Mouse (Mus musculus) neural tube, embryonic 11.5 days (tissue): ENCODE results near the gene Rfpl4. TPM values are rescaled to one million over a fixed set of nuclear protein-coding genes. Genes with fewer than 3 reads are reported as not detected.
"Not testable (repeated sequence)": the region's sequence is repeated elsewhere in the genome, so short reads cannot be mapped to it uniquely, and the experiment has no call there.

Experiments
- ATAC-seq: fragments of 200-750 bp; cut with Nextera tagmentation; 2 replicates; pipeline ENCODE4 v1.8.0; 2017; ENCODE audit warnings: moderate number of reproducible peaks, mild to moderate bottlenecking, moderate TSS enrichment, moderate library complexity; ENCODE audit not compliant: insufficient read depth, low FRiP score, low TSS enrichment
- DNase-seq: peaks from one replicate; pipeline ENCODE4 v3.0.0-alpha.2; 2015; ENCODE audit warnings: low spot score
- H3K27ac ChIP-seq: fragments of 300-500 bp; sonication (generic); 2 replicates; pipeline ENCODE4 v1.5.1; 2014; ENCODE audit warnings: low read depth, mild to moderate bottlenecking, low read length
- H3K27me3 ChIP-seq: fragments of 300-500 bp; sonication (generic); 2 replicates; pipeline ENCODE4 v1.6.1; 2014; ENCODE audit warnings: mild to moderate bottlenecking, low read length, mixed read lengths; ENCODE audit not compliant: control insufficient read depth, insufficient read depth
- H3K36me3 ChIP-seq: fragments of 300-500 bp; sonication (generic); 2 replicates; pipeline ENCODE4 v1.6.1; 2014; ENCODE audit warnings: mild to moderate bottlenecking, low read length, moderate library complexity, mixed read lengths; ENCODE audit not compliant: control insufficient read depth, insufficient read depth
- H3K4me1 ChIP-seq: fragments of 300-500 bp; sonication (generic); 2 replicates; pipeline ENCODE4 v1.6.1; 2014; ENCODE audit warnings: low read length, mixed read lengths; ENCODE audit not compliant: control insufficient read depth, insufficient read depth
- H3K4me2 ChIP-seq: fragments of 300-500 bp; sonication (generic); 2 replicates; pipeline ENCODE4 v1.6.1; 2014; ENCODE audit warnings: low read depth, mild to moderate bottlenecking, moderate library complexity
- H3K4me3 ChIP-seq: fragments of 300-500 bp; sonication (generic); 2 replicates; pipeline ENCODE4 v1.5.1; 2014; ENCODE audit warnings: low read depth, low read length
- H3K9ac ChIP-seq: fragments of 300-500 bp; sonication (generic); 2 replicates; pipeline ENCODE4 v1.6.1; 2014; ENCODE audit warnings: mild to moderate bottlenecking, low read length
- H3K9me3 ChIP-seq: fragments of 300-500 bp; sonication (generic); 2 replicates; pipeline ENCODE4 v1.6.1; 2016; ENCODE audit warnings: low read length; ENCODE audit not compliant: control insufficient read depth
- WGBS: fragments of 180-500 bp; shearing (Covaris S2); extraction: QIAGEN DNeasy Blood & Tissue Kit; methylation state at CpG from one replicate; pipeline ENCODE4 v1.1.7; 2014; 5-methylcytosine and 5-hydroxymethylcytosine counted together
- polyA plus RNA-seq: library from polyadenylated mRNA; unstranded; fragments of >200 nt; fragmentation: Nextera tagmentation; extraction: Ambion mirVana; gene quantifications from 2 replicates; pipeline ENCODE4 v1.2.1, GENCODE M21; 2014

Gene Rfpl4
- polyA plus RNA-seq, 1 experiment from 2014 or later: not detected

DNA sequence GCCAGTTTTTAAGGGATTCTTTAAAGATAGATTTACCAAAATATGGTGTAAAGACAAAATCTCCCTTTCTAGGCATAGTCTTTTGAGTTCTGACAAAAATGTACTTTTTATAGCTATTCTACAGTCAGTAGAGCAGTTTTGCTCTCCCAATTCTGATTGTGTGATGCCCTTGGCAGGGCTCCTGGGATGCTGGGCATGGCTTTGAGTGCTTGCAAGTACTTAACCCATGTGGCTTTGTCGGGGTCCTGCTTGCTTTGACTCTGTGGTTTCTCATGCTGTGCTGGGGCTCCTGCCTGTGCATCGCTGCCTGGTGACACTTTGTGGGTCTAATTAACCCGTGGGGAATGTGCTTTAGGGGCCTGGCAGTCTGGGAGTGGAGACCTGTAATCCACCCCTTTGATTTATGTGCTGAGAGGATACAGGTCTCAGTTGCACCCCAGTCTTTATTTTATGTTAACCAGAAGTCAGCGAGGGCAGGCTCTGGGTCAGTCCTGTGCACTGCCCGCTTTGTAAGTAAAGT is 29.8 kb downstream of the Rfpl4 start:
- ATAC-seq: no peak
- Histone ChIP-seq H3K27ac (no peak overlapping the region), H3K36me3 (peaks cover 7% of the 10 kb centered on the region), H3K9me3 (no peaks in the 10 kb centered on the region), H3K4me1 (no peaks in the 10 kb centered on the region), H3K4me2 (no peak overlapping the region), H3K27me3 (no peaks in the 10 kb centered on the region), H3K9ac (no peak overlapping the region), H3K4me3 (no peak overlapping the region)
- WGBS: 73% methylated on average over 5 of the region's 5 CpGs
- no peak for DNase-seq

DNA sequence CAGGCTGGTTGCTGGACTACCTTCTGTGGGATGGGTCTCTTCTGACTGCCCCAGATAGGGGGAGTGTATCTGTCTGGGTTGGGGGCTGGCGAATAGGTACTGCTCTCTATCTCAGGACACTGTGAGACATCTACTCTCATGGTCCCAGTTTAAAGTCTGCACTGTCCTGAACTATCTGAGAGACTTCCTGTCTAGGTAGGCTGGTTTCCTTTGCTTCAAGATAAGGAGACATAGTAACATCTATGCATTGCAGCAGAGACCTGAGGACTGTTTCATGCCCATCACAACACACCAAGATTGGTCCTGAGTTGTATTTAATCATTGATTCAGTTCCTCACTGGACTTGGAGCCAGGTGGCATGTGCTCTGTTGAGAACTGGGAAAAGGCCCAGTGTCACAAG is 31.2 kb downstream of the Rfpl4 start:
- H3K9ac ChIP-seq: no peak overlapping the region
- no peak overlapping the region for H3K27ac ChIP-seq
- no peaks in the 10 kb centered on the region for H3K9me3 ChIP-seq
- H3K4me1 ChIP-seq: peaks cover 10% of the 10 kb centered on the region; the same call in 1 of the 2 replicates
- peaks cover 5% of the 10 kb centered on the region for H3K36me3 ChIP-seq
- H3K27me3 ChIP-seq: no peaks in the 10 kb centered on the region
- no peak overlapping the region for H3K4me3 ChIP-seq
- ATAC-seq (no peak), DNase-seq (no peak)
- 96% methylated on average over 1 of the region's 1 CpGs for WGBS
- no peak overlapping the region for H3K4me2 ChIP-seq

DNA sequence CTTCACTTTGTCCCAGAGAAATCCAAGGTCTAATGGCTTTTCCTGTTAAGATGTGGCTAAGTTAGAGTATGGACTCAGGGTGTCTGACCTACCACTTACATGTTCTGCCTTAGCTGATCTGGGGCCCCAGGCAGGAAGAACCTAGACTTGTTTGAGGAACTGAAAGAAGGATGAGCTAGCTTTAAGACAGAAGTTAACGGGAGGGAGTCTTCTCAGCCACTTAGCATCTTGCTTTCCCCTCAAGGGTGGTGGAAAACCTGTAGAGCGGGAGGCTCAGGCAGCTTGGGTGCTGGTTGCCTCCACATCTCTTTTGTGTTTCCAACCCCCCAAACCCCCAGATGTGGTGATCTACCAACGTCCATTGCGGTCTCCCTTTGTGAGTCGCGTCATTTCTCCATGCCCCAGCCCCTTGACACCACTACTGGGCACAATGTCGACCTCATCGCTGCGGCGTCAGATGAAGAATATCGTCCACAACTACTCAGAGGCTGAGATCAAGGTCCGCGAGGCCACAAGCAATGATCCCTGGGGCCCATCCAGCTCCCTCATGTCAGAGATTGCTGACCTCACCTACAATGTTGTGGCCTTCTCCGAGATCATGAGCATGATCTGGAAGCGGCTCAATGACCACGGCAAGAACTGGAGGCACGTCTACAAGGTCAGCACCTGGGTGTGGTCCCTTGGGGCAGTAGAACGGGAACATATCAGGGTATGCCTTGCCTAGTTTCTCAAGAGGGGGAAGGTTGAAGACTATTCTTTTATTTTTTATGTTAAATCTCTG is 33.2 kb downstream of the Rfpl4 start:
- WGBS: 94% methylated on average over 18 of the region's 18 CpGs
- Histone ChIP-seq H3K27ac (no peak overlapping the region), H3K36me3 (peaks cover 5% of the 10 kb centered on the region), H3K4me2 (no peak overlapping the region), H3K9ac (no peak overlapping the region), H3K4me3 (no peak overlapping the region), H3K4me1 (peaks cover 12% of the 10 kb centered on the region; the same call in 1 of the 2 replicates), H3K9me3 (no peaks in the 10 kb centered on the region), H3K27me3 (no peaks in the 10 kb centered on the region)
- no peak for ATAC-seq
- no peak for DNase-seq

DNA sequence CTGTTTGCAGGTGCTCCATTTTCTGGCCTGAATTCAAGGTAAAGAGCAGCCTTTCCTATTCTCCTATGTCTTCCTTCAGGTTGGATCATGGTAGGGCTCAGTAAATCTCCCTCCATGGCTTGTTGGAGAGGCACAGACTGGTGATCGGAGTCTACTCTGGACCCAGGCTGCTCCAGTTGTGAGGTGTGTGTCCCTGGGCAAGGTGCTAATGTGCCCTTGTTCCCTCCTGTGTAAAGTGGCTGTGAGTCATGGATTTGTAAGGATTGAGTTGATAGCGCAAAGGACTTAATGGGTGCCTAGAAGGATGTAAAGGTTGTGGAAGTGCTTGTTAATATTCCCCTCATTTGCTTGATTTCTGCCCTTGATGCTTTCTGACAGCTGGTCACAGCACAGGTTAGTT is 34.8 kb downstream of the Rfpl4 start:
- WGBS: 98% methylated on average over 2 of the region's 2 CpGs
- H3K4me1 ChIP-seq: peaks cover 12% of the 10 kb centered on the region; the same call in 1 of the 2 replicates
- H3K27me3 ChIP-seq: no peaks in the 10 kb centered on the region
- H3K4me3 ChIP-seq: no peak overlapping the region; the same call in 1 of the 2 replicates
- ATAC-seq (no peak), DNase-seq (no peak)
- H3K36me3 ChIP-seq: peaks cover 7% of the 10 kb centered on the region
- H3K9me3 ChIP-seq: no peaks in the 10 kb centered on the region
- no peak overlapping the region for H3K4me2 ChIP-seq
- H3K9ac ChIP-seq: no peak overlapping the region
- H3K27ac ChIP-seq: no peak overlapping the region

DNA sequence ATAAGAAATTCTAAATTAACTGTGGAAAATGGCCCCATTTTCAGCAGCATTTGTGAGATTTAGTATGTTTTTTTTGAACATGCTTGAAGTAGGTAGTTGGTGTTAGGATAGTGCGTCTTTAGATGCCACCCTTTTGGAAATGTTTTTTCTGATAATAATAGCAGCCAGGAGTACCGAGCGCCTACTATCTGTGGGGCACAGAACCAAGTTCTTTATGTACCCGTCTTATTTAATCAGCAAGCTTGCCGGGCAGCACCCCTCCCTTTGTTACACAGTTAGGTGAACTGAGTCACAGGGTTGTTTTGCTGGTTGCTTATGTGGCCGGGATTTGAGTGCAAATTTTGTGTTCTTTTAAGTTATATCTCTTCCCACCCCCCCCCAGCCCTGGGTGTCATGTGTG is 35.5 kb downstream of the Rfpl4 start:
- 83% methylated on average over 6 of the region's 6 CpGs for WGBS
- ATAC-seq (no peak), DNase-seq (no peak)
- peak overlapping the region; percentile 90 for H3K4me2 ChIP-seq
- no peaks in the 10 kb centered on the region for H3K9me3 ChIP-seq
- peaks cover 12% of the 10 kb centered on the region; the same call in 1 of the 2 replicates for H3K4me1 ChIP-seq
- H3K4me3 ChIP-seq: peak overlapping the region; percentile 93
- peaks cover 8% of the 10 kb centered on the region for H3K36me3 ChIP-seq
- H3K27ac ChIP-seq: no peak overlapping the region
- H3K9ac ChIP-seq: no peak overlapping the region
- H3K27me3 ChIP-seq: no peaks in the 10 kb centered on the region

DNA sequence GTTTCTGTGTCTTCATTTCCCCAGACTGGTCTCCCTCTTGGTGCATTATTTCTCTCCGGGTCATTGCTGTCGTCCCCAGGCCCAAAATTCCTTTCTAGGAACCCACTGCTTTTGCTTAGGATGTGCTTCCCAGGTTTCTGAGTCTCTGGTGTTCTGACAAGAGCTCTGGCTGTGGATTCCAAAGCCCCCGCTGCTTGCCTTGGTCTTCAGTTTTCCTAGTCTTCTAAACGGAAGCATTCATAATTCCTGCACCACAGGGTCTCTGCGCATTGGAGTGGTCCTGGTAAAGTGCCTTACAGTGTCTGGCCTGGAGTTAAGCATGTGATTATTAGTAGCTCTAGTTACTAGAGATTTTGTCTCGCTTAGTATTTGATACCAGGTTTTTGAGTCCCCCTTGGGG is 35.9 kb downstream of the Rfpl4 start:
- peak overlapping the region; percentile 93 for H3K4me3 ChIP-seq
- no peak overlapping the region for H3K27ac ChIP-seq
- no peaks in the 10 kb centered on the region for H3K9me3 ChIP-seq
- H3K36me3 ChIP-seq: peaks cover 10% of the 10 kb centered on the region
- WGBS: 25% methylated on average over 6 of the region's 6 CpGs
- peaks cover 12% of the 10 kb centered on the region; the same call in 1 of the 2 replicates for H3K4me1 ChIP-seq
- H3K27me3 ChIP-seq: no peaks in the 10 kb centered on the region
- H3K9ac ChIP-seq: peak overlapping the region; percentile 84
- ATAC-seq: no peak
- no peak for DNase-seq
- peak overlapping the region; percentile 90 for H3K4me2 ChIP-seq

DNA sequence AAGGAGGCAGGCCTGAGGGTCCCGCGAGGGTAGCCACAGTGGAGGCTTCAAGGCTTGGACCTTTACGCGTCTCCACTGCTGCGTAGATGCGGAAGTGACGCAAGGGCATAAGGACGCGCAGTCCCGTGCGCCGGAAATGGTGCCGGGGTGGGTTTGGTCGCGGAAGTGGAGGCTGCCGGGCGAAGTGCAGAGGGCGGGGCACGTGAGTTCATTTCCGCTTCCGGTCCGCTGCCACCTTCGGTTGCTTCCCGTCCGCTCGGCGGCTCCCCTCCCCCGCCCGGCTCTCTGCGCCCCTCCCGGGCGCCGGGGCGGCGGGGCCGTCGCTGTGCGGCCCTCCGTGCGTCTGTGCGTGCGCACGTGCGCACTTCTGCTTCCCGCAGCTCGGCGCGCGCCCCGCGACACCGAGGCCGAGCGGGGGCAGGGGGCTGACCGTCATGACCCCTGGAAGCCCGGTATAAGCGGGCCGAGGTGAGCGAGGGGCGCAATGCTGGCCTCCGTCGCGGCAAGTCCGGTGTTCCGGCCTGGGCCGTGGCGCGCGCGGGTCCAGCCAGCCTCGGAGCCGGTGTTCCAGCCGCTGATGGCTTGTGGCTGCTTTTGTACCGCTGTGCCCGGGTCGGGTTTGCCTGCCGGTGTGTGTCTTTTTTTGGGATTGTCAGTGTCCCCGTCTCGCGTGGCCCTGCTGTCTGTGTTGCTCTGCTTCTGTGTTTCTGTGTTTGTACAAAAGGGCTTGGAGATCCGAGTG is 36.6 kb downstream of the Rfpl4 start, which contains the start of gene Epn1:
Epn1 (plus strand) TSS at position 226 of the 742 bp plus-strand sequence.
- no peaks in the 10 kb centered on the region for H3K27me3 ChIP-seq
- no peaks in the 10 kb centered on the region for H3K9me3 ChIP-seq
- peak within 1 kb of the TSS; percentile 84 for H3K9ac ChIP-seq
- ATAC-seq (peak; percentile 97), DNase-seq (peak; percentile 97)
- H3K36me3 ChIP-seq: peaks cover 10% of the 10 kb centered on the region
- under 1% methylated on average over 70 of the region's 81 CpGs for WGBS
- H3K27ac ChIP-seq: peak within 1 kb of the TSS; percentile 51
- peak within 1 kb of the TSS; percentile 90 for H3K4me2 ChIP-seq
- H3K4me1 ChIP-seq: peaks cover 12% of the 10 kb centered on the region; the same call in 1 of the 2 replicates
- H3K4me3 ChIP-seq: peak within 1 kb of the TSS; percentile 93

DNA sequence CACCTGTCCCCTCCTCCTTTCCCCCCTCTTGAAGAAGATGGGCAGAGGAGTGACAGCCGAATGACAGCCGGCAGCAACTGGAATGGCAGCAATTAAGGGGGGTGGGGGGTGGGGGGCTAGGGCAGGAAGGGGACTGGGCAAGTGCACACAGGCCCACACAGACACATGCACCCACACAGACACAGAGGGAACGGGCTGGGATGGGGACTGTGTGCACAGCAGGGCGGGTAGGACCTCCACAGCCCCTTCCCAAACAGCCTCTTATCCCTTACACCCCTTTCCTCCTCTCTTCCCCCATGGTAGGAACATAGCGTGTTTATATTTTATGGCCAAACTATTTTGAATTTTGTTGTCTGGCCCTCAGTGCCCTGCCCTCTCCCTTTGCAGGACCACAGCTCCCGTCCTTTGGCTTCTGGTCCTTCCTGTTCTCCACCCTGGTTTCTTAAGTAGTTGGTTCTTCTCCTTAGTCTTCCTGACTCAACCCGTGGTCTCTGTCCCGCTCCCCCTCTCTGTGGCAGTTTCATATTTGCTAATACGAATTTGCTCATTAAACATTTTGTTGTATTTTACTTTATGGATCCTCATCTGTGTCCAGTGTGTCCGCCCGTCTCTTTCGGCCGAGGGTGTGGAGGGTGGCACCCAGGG is 37.3 kb downstream of the Rfpl4 start:
- WGBS: 51% methylated on average over 10 of the region's 13 CpGs
- peak overlapping the region; percentile 35; the same call in 1 of the 2 replicates for H3K4me2 ChIP-seq
- ATAC-seq: peak; percentile 29; the same call in 1 of the 2 replicates

More for the DNA sequence above, 37.3 kb downstream of the Rfpl4 start:
- H3K9ac ChIP-seq, H3K27me3 ChIP-seq, H3K27ac ChIP-seq, H3K9me3 ChIP-seq, DNase-seq: not testable (repeated sequence)
- H3K4me3 ChIP-seq: peak overlapping the region; percentile 93
- peaks cover 11% of the 10 kb centered on the region for H3K36me3 ChIP-seq
- peaks cover 12% of the 10 kb centered on the region; the same call in 1 of the 2 replicates for H3K4me1 ChIP-seq
